Mouse (Mus musculus) layer of hippocampus, postnatal 10 days (tissue): ENCODE data around the gene Banf2. TPM values are rescaled to one million over a fixed set of nuclear protein-coding genes. Genes with fewer than 3 reads are reported as not detected.

Experiments used
- DNase-seq, 2 experiments: peaks; one replicate each; pipeline ENCODE4 v3.0.0; 2021; ENCODE audit warnings: low spot score in 2 of 2
- total RNA-seq, 2 experiments: library from RNA; stranded (reverse); gene quantifications; 2 replicates each; pipeline ENCODE4 v1.2.3; 2021

Banf2 gene
- total RNA-seq, 2 experiments from 2014 or later, result not detected

DNA sequence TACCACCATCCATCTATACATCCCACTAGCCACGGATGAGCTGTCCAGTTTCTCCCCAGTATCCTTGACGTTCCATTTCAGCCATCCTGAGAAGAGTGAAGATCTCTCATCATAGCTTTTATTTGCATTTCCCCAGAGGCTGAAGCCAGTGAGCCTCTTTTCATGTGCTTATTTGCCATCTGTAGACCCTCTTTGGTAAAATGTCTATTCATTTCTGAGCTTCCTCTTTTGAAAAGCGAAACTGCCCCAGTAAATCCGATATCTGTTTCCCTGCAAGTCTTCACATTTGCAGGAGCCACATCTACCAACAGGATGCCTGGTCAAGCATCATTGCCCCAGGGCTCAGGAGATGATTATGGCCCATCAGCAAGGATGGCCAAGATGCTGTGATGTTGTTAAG is 59.9 kb downstream of the Banf2 start:
- no peak for DNase-seq

DNA sequence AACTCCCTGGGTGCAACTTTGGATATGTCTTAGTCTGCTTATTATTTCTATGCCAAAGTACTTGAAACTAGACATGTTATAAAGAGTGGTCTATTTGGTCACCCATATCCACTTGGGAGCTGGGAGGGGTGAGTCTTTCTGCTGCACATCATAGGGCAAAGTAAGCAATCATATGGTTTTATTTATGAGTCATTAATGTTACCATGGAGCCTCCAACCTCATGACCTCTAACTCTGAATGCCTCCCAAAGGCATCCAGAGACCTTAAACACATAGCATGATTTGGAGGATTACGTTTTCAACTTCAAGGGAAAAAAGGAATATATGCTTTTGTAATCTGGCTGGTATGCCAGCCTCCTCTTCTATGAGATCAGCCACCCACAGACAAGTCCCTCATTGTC is 61.9 kb downstream of the Banf2 start:
- no peak for DNase-seq

DNA sequence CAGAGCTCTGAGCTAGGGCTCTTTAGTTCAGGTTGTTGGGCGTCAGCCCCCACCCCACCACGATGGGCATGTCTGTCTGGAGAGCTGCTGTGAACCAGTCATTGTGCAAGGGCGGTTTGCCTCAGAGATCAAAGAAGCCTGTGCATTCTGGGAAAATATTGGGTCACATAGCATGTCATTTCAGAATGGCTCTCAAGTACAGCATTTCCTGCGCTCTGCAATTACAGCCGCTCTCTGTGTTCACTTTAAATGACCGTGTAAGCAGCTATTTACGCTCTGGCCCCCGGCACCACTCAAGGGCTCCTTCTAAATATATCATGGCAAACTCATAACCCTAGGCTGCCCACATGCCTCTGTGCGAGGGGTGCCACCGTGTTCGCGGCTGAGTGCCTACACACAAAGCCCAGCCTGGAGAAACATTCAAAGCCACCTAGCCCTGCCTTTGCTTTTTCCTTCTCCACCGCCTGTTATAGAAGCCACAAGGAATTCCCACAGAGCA is 68.7 kb downstream of the Banf2 start:
- DNase-seq, result no peak

DNA sequence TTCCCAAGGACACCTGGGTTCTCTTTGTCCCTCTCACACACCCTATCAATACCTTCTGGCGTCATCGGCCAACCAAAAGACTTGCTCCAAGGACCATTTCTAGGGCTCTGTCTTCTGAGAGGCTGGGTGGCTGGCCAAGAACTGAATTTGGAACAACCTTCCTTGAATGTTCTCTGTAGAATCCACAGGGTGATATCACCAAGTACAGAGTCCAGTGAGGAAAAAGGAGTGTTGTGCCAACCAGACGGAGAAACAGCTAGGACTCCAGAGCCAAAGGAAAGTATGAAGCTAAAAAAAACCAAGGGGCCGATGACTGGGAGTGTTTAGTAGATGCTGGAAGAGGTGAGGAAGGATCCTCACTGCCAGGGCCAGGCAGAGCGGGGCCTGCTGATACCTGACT is 74.5 kb downstream of the Banf2 start:
- no peak for DNase-seq

DNA sequence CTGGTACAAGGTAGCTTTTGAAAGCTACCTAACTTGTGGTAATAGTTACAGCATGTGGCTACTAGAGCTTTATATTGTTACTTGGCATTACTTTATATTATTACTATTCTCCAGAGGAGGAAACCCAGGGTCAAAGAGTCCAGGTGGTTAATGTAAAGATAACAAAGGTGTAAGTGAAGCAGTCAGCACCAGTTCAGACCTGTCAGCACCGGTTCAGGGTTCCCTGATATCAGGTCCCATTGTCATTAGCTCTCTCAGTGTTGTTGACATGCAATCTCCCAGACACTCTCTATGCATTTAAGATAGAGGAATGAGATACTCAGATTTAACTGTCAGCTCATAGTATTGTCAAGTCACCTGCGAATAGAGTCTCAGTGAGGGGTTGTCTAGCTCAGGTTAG is 75.0 kb downstream of the Banf2 start:
- DNase-seq, result no peak

DNA sequence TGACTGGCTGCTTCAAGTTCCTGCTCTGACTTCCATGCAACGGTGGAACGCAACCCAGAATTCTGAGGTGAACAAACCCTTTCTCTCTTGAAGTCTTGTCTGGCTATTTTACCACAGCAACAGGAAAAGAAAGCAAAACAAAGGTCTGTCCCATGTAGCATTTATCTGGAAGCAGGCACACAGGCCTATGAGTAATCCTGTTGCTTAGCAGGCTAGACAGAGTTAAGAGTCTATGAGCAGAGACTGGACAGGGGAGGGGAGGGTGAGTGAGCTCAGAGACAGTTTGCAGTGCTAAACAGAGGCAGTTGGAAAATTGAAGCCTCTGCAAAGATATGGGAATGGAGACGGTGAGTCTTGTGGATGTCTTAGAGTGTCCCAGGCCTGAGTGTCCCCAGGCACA is 75.5 kb downstream of the Banf2 start:
- no peak for DNase-seq

DNA sequence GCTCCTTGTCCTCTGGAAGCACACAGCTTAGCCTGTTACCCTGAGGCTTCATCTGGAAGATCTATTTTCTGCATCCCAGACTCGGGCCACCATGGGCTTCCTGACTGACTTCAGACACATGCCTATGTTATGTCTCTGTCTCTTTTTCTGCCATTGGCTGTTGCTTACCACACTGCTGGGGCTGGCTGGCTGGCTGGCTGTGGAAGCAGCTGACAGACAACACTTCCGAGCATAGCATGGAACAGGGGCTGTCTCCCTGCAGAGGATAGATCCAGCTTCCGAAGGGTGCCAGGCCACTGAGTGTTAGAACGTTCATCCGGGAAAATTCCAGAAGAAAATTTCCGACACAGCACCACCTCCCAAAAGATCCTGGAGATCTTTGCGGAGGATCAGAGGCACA is 79.1 kb downstream of the Banf2 start:
- DNase-seq, result no peak

DNA sequence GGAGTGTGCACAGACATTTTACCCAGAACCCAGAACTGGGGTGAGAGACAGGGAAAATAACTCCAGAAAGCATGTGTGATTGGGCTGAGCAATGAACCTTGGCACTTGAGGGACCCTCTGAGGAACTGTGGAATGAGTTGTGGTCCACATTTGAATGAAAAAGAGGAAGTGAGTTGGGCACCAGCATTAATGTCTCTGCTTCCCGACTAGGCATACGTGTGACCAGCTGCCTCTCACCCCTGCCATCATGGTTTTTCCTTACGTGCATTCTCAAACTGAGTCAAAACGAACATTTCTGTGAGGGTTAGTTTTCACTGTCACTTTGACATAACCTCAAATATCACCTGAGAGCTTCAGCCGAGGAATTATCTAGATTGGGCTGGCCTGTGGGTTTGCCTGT is 79.8 kb downstream of the Banf2 start:
- no peak for DNase-seq

DNA sequence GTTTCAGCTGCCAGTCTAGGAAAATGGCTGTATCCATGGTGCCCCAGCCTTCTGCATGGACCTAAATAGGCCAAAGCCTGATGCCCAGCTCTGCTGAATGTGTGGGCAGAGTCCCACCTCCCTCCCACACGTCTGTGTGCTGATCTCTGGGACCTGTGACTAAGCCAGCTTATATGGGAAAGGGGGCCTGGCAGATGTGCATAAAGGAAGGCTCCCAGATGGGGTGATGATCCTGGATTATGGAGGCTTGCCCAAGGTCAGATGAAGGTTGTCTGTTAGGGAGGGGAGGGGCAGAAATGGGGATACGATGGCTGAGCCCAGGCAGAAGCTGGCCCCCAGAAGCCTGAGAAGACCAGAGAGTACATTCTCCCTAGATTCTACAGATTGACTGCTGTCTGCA is 85.2 kb downstream of the Banf2 start:
- no peak for DNase-seq

DNA sequence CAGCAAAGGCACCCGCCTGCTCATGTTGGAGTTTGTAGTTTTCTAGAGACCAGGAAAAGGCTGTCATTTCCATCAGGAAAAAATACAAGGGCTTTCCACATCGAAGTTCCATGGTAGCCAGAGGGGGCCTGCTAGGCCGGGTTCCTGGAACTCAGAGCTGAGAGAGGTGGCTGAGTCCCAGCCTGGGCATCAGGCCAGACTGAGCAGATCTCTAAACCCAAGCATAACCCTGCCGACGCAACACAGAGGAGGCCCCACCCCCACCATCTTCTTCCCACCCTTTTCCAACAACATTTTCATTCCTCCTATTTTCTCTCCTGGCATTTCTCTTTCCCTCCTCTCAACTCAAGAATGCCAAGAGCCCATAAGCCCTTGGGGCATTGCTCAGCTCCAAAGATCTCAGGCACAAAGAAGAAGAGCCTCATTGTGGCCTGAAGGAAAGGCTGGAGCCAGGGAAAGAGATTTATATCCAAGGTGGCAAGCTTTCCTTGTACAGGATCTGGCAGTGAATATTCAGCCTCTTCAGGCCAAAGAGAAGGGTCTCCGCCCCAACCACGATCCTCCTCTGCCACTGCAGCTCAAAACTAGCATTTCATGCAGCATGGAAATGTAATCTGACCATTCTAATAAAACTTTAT is 87.4 kb downstream of the Banf2 start:
- DNase-seq, result peak; percentile 46 to 64

DNA sequence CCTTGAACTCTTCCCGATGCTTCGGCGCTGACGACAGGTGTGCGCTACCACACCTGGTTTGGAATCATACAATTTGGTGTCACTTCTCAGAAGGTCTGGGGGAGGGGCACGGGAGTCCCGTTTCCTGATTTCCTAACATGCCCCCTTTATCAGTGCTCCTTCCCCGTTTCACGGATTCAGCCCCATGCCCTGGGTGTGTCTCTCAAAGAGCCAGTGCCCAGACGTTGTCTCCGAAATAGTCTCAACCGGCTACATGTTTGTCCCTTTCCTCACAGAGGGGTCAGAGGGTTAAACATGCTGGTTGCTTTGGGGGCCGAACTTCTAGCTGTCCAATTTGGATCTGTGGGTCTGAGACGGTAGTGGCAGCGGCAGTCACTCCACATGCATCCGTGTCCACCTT is 89.2 kb downstream of the Banf2 start:
- no peak for DNase-seq

Other genes with a start within 250 kb of the Banf2 start
- 1 to 10 TPM; 5.0 TPM for gene Bfsp1, start 169.9 kb upstream of the Banf2 start, total RNA-seq
- 100 to 1,000 TPM; 257 to 268 TPM for gene Dstn, start 117.7 kb upstream of the Banf2 start, total RNA-seq
- gene Rrbp1, start 21.8 kb upstream of the Banf2 start, total RNA-seq, result 100 to 1,000 TPM in 1 of 2 experiments, 10 to 100 TPM in 1; 94.7 to 102 TPM
- 1 to 10 TPM; 2.9 to 3.2 TPM for gene Mgme1, start 237.6 kb downstream of the Banf2 start, total RNA-seq
- gene Snx5, start 237.8 kb downstream of the Banf2 start, total RNA-seq, result 10 to 100 TPM; 67.9 to 68.7 TPM